Mouse (Mus musculus) small intestine, adult 2 months (tissue): Measurements from ENCODE around the gene Lsamp.

Experiments used
- CTCF ChIP-seq: fragments of 200-500 bp; IDR thresholded peaks from 2 replicates; pipeline ENCODE4 v1.5.1; 2012; ENCODE audit warnings: low read depth, mild to moderate bottlenecking, control low read depth, inconsistent platforms, low read length, moderate library complexity, mixed read lengths; ENCODE audit not compliant: insufficient replicate concordance, insufficient read length; ENCODE audit errors: extremely low read depth
- POLR2A ChIP-seq: fragments of 200-500 bp; IDR thresholded peaks from 2 replicates; pipeline ENCODE4 v1.6.1; 2012; ENCODE audit warnings: low read depth, mild to moderate bottlenecking, control low read depth, inconsistent platforms, low read length, moderate library complexity

GRCm38 (mm10) chr16:42074325-42074724 lies 2090.2 kb downstream of the Lsamp start:
- TF ChIP-seq CTCF = no peak
- TF ChIP-seq POLR2A = no peak
